Mouse (Mus musculus) testis, postnatal 14 days (tissue): ENCODE results near the gene Slc2a9.

Experiments used
- DNase-seq: peaks from one replicate; pipeline ENCODE4 v3.0.0; 2021; ENCODE audit warnings: low spot score

The Slc2a9 gene

DNA sequence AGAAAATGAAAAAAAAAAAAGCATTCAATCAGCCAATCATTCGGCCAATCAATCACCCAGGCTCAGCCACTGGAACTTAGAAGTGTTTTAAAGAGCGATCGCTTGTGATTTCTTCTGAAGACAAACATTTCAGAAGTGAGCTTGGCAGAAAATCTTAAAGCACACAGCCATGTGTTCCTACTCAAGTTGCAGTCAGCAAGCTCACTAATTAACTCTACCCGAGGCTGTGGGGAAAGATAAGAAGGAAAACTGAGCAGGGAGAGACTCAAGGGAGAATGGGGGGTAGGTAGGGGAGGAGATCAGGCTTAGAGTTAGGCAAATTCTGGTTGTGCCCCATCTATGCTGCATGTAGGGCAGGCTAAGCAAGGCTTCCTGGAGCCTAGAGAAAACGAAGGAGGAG, 130.6 kb downstream of the Slc2a9 start:
- DNase-seq = no peak

DNA sequence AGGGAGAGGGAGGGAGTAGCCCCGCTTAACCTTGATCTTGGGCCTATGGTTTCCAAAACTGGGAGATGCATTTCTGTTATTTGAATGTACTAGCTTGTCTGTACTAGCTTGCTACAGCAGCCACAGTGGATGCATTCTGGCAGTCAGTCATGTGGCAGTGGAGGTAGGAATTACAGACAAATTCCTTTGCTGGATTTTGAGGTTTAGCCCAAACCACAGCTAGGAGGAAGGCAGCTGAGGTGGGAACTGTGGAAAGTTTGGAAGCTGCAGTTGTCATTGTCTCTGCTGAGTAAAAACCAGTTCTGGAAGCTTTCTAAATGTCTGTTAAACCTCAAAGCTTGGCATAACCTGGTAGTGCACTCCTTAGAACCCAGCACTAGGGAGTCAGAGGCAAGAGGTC, 131.6 kb downstream of the Slc2a9 start:
- DNase-seq = no peak

DNA sequence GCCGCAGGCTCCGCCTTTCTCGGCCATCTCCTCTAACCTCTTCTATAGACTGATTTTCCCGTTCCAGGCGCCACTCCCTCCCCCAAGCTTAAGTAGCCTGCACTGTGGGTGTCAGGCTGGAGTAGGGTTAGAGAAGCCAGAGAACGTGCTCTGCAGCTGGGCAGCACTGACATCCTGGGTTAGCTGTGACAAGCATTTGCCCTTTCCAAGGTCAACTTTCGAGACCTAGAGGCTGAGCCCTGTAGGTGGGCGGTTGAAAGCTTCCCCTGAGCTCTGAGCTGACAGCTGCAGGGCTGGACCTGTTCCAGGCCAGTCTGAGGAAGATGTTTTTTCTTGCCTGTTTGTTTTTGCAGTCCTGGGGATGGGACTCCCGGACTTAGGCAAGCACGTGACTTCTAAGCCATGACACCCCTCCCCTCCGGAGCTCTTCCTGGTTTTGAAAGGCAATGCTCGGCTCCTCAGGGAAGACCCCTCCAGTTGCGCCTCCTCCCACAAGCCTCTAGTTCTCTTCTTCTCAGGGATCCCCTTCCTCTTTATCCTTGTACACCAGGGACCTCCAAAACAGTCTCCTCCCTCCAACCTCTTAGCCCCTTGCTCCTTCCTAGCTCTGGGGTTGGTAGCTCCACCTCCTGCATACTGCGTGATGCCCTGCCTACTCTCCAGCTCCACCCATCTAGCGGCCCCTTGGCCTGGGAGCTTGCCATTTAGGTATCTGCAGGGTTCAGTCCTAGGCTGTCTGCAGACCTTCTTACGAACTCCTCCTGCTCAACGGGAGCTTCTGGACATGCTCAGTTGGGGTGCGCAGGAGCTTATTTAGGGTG, 136.1 kb downstream of the Slc2a9 start:
- DNase-seq = peak; percentile 20

DNA sequence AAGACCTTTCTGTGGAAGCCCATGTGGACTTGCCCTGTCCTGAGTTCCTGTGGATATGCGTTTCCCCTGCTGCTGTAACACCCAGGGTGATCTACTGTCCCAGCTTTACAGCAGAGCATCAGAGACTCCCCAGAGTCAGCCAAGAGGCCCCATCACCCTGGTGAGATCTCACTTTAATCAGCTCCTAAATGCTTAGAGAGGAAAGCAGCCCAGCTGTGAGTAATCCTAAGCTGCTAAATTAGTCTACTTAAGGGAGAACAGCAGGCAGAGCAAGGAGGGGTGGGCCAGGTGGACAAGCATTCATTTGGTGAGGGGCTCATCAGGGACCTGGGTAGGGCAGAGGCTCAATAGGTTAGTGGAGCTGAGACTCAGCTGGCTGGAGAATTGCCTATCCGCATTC, 137.4 kb downstream of the Slc2a9 start:
- no peak for DNase-seq

DNA sequence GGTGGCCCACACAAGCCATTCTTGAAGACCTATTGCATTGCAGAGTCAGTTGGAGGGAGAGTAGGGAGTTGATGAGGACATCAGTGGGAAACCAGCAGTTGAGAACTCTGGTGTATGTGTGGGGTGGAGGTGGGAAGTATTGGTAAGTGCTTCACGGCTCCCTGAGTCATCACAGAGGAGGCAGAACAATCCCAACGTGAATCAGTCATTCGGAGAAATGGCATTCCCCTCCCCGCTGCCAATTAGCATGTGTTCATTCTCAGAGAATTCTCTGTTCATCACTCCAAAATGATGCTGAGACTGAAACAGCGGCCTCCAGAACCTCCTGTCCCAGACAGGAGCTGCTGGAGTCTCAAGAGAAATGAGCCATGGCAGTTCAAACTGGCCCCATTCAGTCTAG, 138.5 kb downstream of the Slc2a9 start:
- DNase-seq = no peak

DNA sequence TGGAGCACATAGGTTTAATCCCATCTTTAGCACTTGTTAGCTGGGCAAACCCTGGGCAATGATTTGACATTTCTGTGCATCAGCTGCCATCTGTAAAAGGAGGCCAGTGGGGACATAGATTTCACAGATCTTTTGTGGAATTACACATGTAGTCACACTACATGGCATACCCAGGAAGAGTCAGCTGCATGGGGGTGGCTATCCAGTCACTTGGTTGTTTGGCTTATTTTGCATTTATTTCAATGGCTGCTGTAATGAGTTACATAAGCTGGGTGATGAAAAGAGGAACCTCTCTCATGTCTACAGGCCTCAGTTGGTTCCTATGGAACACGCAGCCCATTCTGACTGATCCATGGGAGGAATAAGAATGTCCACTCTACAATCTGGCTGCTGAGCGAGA, 143.2 kb downstream of the Slc2a9 start:
- DNase-seq = no peak

DNA sequence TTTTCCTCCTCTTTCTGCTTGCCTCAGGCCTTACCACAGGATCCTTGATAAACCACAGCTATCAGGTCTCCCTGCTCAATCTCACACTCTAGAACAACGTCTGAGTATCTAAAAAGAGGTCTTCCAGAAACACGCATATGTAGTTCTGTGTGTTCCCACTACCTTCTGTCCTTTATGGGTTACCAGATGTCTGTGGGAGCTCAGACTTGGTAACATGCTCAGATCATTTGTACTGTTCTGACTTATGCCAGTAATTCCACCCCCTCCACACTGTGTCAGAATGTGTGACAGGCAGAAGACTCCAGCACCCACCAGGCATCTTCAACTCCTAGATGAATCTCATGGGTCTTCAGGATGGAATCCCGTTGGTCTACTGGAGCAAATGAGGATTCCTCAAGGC, 146.0 kb downstream of the Slc2a9 start:
- DNase-seq = no peak

DNA sequence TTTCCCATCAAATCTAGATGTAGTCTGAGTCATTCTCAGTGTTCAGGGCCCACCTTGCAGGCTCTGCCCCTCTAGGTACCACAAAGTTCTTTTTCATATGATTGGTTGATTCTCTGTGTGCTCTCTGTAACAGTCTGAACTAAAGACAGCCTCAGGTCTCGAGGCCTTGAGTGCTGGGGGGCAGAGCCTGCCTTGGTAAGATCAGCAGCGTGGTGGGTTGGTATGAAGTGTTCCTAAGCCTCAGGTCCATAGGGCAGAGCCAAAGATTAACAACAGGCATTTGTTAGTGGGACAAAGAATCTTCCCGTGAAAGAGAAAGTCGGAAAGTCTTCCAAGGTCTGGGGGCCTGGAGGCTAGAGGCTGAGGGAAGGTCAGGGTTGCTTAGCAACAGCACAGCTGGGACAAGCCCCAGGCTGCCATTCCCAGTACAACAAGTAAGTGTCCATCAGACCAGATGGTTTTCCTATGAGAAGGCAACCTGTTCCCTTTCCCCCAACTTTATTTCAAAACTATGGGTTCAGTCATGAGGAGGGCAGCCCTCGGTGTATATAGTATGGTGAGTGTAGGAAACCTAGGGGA, 152.5 kb downstream of the Slc2a9 start:
- no peak for DNase-seq

DNA sequence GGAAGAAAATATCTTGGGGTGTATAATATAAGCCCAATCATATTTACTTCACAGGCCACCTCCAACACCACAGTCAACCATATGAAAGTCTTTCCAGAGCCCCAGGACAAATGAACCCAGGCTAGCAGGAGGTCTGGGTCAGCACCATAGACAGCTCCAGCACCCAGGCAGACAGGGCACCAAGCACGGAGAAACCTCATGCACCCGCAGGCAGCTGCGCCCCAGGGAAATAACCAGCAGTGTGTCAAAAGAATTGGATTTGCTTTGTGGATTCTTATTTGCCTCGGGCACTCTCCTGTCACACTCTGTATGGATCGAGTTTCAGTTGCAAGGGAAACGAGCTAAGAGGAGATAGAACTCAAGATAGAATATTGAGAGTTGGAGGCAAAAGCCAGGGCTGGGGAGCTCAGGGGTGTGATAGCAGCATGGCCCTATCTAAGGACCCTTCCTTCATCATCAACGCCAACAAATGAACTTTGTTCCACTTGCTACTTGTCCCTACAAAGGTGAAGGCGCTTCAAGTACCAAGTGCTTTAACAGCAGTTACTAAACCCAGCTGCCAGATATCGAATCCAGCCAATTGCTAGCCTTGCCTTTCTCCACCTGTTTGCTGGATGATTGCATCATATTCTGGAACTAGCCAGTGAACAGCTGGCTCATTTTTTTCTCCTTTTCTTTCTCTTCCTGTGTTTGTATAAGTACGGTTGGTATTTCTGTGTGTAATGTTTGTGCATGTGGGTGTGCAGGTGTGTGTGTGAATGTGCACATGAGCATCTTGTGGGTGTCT, 156.1 kb downstream of the Slc2a9 start:
- peak; percentile 12 for DNase-seq

DNA sequence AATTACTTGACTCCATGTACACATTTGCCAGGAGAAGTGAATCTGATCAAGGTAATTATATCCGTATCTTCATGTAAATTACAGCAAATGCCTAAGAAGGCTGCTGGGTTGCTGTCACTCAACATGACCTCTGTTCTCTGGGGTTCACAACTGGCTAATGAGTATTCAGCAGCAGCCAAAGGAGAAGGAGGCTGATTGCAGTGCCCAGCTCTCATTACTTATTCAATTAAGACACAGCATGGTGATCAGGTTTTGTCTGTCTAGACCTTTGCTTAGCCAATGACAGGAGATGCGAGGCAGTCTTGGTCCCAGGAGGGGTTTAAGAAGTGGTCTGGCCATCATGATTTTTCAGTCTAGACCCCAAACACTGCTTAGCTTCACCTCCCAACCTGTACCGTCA, 159.8 kb downstream of the Slc2a9 start:
- DNase-seq = no peak

DNA sequence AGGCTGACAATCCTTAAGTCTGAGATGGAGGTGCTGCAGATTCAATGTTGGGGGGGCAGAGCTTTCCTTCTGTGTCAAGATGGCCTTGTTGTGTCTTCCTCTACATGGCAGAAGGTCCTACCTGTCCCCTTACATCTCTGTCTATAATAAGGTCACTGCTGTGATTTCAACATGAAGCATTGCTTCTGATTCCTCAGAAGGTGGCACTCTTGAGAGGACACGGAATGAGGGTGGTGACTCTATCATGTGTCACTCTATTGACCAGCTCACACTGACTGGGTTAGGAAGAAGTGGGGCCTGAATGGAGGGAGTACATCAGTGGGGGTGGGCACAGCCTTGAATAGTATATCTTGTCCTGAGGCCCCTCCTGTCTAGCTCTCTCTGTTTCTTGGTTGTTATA, 168.4 kb downstream of the Slc2a9 start:
- DNase-seq = no peak

DNA sequence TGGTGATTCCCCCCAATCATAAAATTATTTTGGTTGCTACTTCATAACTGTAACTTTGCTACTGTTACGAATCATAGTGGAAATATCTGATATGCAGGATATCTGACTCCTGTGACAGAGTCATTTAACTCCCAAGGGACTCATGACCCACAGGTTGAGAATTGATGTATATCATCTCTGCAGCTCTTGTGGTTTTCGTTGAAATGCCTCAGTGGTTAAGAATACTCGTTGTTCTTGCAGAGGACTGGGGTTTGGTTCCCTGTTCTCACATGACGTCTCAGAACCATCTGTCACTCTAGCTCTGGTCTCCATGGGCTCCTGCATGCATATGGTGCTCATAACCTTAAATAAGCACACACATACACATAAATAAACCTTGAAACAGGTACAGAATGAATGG, 169.6 kb downstream of the Slc2a9 start:
- DNase-seq = no peak

DNA sequence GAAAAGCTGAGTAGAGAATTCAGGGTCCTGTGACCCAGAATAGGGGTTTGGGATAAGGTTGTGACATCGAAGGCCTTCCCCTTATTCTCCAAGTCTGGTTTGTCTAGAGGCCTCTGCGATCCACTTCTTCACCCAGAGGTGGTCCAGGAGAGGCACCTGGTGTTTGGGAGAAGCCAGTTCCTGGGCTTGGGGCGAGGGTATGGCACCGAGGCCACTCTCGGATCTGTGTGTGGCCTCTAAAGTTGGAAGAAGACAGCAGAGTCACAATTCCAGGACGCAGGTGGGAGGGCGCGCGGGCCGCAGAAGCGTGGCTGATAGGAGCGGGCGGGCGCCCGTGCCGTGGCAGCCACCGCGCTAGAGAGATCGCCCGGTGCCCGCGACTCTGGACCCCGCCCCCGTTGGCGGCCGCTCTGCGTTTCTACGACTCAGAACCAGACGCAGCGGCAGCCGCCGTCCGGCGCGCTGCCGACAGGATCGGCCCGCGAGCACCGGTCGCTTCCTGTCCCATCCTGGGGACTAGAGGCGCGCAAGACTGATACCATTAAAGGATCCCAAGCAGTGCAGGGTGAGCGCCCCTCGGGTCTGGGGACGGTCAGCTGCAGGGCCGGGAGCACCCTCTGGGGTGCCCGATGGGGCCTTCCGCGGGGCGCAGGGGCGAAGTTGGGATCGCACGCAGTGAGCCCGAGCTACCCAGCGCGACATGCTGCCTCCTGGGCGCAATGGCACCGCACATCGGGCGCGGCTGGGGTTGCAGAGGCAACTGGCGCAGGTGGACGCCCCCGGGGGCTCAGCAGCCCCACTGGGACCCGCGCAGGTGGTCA, 183.8 kb downstream of the Slc2a9 start, which contains the start of gene Drd5:
Gene Drd5 (plus strand): TSS at position 402 of the 821 bp plus-strand sequence.
- no peak for DNase-seq

DNA sequence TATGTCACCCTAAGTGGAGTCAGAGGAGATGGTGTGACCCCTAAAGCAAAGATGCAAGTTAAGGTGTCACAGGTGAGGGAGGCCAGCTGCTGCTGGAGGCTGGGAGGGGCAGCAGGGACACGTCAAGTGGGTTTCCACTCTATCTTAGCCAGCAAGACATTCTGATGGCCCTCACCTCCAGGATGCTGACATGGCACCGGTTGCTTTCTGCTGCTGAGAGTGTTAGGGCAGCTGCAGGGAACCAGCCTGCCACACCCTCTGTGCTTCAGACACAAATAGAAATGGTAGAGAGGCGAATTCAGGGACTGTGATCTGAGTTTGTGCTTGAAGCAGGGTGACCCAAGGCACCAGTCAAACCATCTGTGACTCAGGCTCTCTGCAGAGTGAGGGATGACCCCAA, 193.1 kb downstream of the Slc2a9 start:
- DNase-seq = no peak

DNA sequence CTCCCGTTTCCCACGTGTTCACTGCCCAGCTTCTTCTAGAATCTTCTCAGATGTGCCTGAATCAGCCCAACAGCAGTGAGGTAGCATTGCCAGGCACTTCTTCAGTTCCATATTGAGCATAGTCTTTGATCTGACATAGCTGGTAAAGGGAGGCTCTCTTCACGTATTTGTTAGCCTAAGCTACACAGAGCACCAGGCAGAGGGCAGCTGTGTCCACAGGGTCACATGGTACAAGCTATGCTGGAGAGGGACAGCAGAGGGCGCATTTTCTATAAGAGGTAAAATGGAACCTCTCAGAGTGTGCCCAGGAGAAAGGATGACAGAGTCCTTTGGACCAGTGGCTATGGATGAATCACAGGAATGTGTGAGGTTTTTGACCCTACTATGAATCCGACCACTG, 194.1 kb downstream of the Slc2a9 start:
- DNase-seq = no peak

DNA sequence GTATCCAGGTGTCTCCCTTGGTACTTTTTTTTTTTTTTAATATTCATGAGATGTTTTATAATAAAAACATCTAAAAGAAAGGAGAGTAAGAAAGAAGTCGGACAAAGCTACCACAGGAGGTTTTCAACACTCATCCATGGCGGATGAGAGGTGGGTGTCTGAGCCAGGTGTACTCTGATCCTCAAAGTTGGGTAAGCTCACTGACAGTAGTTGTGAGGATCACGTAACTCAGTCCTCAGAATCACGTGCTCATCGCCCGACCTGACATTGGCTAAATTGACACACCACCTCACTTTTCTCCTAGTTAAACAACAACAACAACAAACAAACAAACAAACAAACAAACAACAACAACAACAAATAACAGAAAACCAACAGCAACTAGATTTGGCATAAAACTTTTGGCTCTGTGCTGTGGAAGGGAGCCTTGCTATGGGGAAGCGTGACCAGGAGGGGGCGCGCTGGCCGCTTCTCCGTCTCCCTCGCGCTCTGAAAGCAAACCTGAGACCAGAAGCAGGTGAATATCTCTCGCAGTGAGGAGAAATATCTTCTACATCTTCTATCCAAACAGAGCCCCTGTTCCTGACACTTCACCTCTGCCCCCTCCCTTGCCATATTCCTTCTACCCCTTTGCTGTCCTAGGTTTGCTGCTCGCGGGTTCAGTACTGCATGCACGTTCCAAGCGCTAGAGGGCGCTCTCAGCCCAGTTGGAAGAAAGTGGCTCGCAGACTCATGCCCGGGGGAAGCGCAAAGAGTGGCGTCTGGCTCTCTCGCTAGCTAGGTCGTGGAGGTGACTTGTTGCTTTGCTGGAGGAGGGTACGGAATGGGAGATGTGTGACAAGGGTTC, 195.5 kb downstream of the Slc2a9 start:
- DNase-seq = peak; percentile 84

DNA sequence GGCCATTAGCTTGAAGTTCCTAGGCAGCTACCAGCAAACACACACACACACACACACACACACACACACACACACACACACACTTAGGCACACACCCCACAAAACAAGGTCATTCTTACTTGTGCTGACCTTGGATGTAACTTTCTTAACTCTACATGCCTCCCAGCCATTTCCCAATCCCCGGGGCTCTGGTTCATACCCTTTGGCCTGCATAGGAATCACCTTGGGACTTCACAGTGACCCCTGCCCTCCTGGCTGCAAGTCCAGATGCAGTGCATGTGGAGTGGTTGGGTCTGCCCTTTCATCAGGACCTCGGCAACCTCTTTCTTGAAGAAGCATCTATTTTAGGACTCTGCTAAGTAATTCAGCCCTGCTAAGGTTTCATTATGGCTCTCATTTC, 197.7 kb downstream of the Slc2a9 start:
- DNase-seq = no peak

DNA sequence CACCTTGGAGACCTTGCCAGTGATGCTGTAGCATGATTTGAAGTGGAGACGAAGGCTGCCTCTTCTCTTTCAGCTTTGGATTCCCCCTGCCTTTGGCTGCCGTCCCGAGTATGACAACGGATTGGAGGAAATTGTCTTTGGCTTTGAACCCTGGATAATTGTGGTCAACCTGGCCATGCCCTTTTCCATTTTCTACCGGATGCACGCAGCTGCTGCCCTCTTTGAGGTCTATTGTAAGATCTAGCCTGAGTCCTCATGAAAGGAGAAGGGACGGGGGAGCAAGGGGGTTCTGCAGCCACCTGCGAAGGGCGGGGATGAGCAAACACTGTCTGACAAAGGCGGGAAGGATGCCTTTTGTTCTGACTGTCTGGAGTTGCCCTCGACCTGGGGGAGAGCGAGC, 200.3 kb downstream of the Slc2a9 start:
- no peak for DNase-seq

DNA sequence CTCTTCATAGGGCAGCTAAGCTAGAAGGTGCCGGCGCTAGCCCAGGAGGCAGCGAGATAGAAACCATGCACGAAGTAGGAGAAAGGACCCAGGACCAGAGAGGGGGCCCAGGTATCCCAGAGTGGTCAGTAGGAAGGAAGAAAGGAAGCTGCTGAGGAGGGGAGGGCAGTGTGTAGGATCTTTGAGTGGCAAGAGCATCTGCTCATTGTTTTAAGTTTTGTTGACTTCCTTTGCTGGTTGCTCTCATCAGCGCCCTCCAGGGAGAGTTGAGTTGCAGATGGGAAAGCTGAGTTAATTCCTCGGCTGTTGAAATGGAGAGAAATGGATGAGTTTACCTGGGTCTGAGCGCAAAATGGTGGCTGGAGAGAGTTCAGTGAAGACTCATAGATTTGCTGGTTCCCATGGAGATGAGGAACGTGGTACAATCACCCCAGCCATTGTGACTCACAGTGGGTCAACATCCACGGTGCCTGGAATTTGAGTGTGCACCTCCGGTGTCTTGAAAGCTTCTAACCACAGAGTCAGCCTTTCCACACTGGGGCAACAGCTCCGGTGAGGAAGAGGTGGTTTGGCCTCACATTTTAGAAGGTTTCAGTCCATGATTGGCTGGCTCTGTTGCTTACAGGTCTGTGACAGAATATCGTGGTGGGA, 201.1 kb downstream of the Slc2a9 start:
- DNase-seq = no peak
